Mouse (Mus musculus): ENCODE data around the gene Usp7.

- TF ChIP-seq CTCF (IDR thresholded peaks at IDR 0.05; ENCODE audit: low read depth, low read length) (no peak), POLR2A (IDR thresholded peaks at IDR 0.05; ENCODE audit: borderline replicate concordance, low read depth, low read length) (no peak)
Measured at GRCm38 (mm10) chr16:8748175-8748846, 43.8 kb downstream of the Usp7 start.
